Mouse (Mus musculus): ENCODE measurements around the gene Asic3. TPM values are rescaled to one million over a fixed set of nuclear protein-coding genes. Genes with fewer than 3 reads are reported as not detected.

Asic3 gene
- polyA plus RNA-seq, 1 experiment from 2014 or later, result not detected

DNA sequence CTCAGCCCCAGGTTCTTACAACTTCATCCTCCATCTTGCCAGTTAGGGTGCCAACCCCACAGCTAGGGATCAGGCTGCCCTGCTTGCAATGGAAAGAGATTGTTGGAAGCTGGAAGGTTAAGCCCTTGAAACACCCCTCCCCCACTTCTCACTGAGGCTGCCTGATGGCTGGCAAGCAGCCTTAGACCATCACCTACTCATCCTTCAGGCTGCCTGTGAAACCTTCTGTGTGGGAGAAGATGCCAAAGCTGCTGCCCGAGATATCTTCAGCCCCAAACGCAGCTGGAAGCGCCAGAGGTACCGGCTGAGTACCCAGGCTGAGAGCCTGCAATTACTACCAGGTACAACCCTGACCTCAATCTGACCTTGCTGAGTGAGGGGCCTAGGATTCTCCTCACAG, 33.7 kb upstream of the Asic3 start:
- Histone ChIP-seq H3K4me2 (no peak overlapping the region), H3K4me1 (peaks cover 15% of the 10 kb centered on the region), H3K27ac (no peak overlapping the region), H3K36me3 (ENCODE audit: poor library complexity, severe bottlenecking) (no peaks in the 10 kb centered on the region), H3K9me3 (replicated peaks) (no peaks in the 10 kb centered on the region), H3K9ac (no peak overlapping the region), H3K4me3 (no peak overlapping the region), H3K27me3 (0 out of 2 replicates have a peak, but pooled peaks cover 8% of the 10 kb centered on the region)
- WGBS, result 84% methylated on average over 4 of the region's 4 CpGs
- no peak for ATAC-seq

- WGBS, result 89% methylated on average over 4 of the region's 4 CpGs
These were observed 32.7 kb upstream of the Asic3 start for GRCm38 (mm10) chr5:24380499-24380898.

DNA sequence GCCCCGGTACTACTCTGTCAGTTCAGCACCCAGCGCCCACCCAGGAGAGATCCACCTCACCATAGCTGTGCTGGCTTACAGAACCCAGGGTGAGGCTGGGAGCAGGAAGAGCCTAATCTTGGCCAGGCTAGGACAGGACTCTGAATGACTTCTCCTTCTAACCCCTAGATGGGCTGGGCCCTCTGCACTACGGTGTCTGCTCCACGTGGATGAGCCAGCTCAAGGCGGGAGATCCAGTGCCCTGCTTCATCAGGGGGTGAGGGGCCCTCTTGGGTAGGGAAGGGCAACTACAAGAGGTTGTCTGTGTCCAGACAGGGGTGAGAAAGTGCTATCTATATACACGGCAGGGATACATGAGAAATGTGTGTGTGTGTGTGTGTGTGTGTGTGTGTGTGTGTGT, 31.7 kb upstream of the Asic3 start:
- Histone ChIP-seq H3K4me1 (peaks cover 11% of the 10 kb centered on the region), H3K9ac (no peak overlapping the region), H3K4me2 (no peak overlapping the region), H3K36me3 (ENCODE audit: poor library complexity, severe bottlenecking) (no peaks in the 10 kb centered on the region), H3K4me3 (no peak overlapping the region), H3K27me3 (peaks cover 23% of the 10 kb centered on the region), H3K27ac (no peak overlapping the region), H3K9me3 (replicated peaks) (no peaks in the 10 kb centered on the region)
- no peak for ATAC-seq
- whole genome bisulfite sequencing, result 76% methylated on average over 6 of the region's 6 CpGs

More at GRCm38 (mm10) chr5:24380499-24380898, 32.7 kb upstream of the Asic3 start:
- no peaks in the 10 kb centered on the region for H3K36me3 ChIP-seq (ENCODE audit: poor library complexity, severe bottlenecking)
- no peak overlapping the region for H3K4me2 ChIP-seq
- H3K4me1 ChIP-seq, result peaks cover 11% of the 10 kb centered on the region
- H3K4me3 ChIP-seq, result no peak overlapping the region
- H3K9me3 ChIP-seq (replicated peaks), result no peaks in the 10 kb centered on the region
- peaks cover 14% of the 10 kb centered on the region; the same call in 1 of the 2 replicates for H3K27me3 ChIP-seq
- ATAC-seq, result no peak
- H3K9ac ChIP-seq, result no peak overlapping the region
- no peak overlapping the region for H3K27ac ChIP-seq

- H3K4me3 ChIP-seq, result no peak overlapping the region
- no peaks in the 10 kb centered on the region for H3K9me3 ChIP-seq (replicated peaks)
- no peak overlapping the region for H3K9ac ChIP-seq
- no peaks in the 10 kb centered on the region for H3K36me3 ChIP-seq (ENCODE audit: poor library complexity, severe bottlenecking)
- no peak for ATAC-seq
- H3K27ac ChIP-seq, result no peak overlapping the region
- 52% methylated on average over 2 of the region's 2 CpGs for WGBS
- H3K27me3 ChIP-seq, result peaks cover 28% of the 10 kb centered on the region
- no peak overlapping the region for H3K4me2 ChIP-seq
- H3K4me1 ChIP-seq, result peaks cover 13% of the 10 kb centered on the region
These were observed 31.2 kb upstream of the Asic3 start for GRCm38 (mm10) chr5:24381988-24382387.

DNA sequence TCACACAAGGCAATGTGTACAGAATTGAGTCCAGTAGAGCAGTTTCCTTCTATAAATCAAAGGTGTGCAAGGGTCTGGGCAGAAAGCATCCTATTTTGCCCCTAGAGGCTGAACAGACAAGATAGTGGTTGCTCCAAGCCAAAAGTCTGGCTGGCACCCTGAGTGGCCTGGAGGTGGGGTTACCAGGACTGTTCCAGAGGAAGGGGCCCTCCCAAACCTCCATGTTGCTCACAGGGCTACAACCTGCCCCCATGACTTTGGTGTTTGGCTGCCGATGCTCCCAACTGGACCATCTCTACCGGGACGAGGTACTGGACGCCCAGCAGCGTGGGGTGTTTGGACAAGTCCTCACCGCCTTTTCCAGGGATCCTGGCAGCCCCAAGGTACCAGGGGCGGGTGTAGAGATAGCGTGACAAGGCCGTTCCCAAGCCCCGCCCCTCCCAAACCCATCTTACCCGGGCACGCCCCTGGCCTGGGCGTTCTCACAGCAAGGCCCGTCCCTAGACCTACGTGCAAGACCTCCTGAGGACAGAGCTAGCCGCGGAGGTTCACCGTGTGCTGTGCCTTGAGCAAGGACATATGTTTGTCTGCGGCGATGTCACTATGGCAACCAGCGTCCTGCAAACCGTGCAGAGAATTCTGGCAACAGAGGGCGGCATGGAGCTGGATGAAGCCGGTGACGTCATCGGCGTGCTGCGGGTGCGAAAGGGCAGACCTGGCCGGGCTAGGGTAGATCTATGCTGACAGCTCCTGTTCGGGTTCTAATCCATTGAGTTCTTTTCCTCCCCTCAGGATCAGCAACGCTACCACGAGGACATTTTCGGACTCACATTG, 29.9 kb upstream of the Asic3 start:
- H3K9ac ChIP-seq, result peak overlapping the region; percentile 61
- ATAC-seq, result peak; percentile 86
- peaks cover 25% of the 10 kb centered on the region for H3K4me1 ChIP-seq
- no peaks in the 10 kb centered on the region for H3K36me3 ChIP-seq (ENCODE audit: poor library complexity, severe bottlenecking)
- no peaks in the 10 kb centered on the region for H3K9me3 ChIP-seq (replicated peaks)
- peak overlapping the region; percentile 72 for H3K4me2 ChIP-seq
- under 1% methylated on average over 34 of the region's 34 CpGs for WGBS
- H3K27me3 ChIP-seq, result peaks cover 41% of the 10 kb centered on the region
- H3K27ac ChIP-seq, result no peak overlapping the region
- H3K4me3 ChIP-seq, result peak overlapping the region; percentile 49

GRCm38 (mm10) chr5:24384407-24384806, 28.8 kb upstream of the Asic3 start:
- no peak overlapping the region for H3K4me2 ChIP-seq
- ATAC-seq, result no peak
- WGBS, result 69% methylated on average over 6 of the region's 6 CpGs

GRCm38 (mm10) chr5:24385374-24385773, 27.8 kb upstream of the Asic3 start:
- H3K27me3 ChIP-seq, result peaks cover 54% of the 10 kb centered on the region
- H3K9me3 ChIP-seq (replicated peaks), result no peaks in the 10 kb centered on the region
- H3K9ac ChIP-seq, result no peak overlapping the region
- ATAC-seq, result no peak
- H3K4me1 ChIP-seq, result peaks cover 28% of the 10 kb centered on the region
- no peak overlapping the region for H3K4me3 ChIP-seq
- 93% methylated on average over 5 of the region's 5 CpGs for WGBS
- no peak overlapping the region for H3K27ac ChIP-seq
- no peak overlapping the region for H3K4me2 ChIP-seq
- no peaks in the 10 kb centered on the region for H3K36me3 ChIP-seq (ENCODE audit: poor library complexity, severe bottlenecking)

More at GRCm38 (mm10) chr5:24384407-24384806, 28.8 kb upstream of the Asic3 start:
- H3K9me3 ChIP-seq (replicated peaks), result no peaks in the 10 kb centered on the region
- no peak overlapping the region for H3K4me3 ChIP-seq
- peaks cover 50% of the 10 kb centered on the region for H3K27me3 ChIP-seq
- peaks cover 28% of the 10 kb centered on the region for H3K4me1 ChIP-seq
- H3K36me3 ChIP-seq (ENCODE audit: poor library complexity, severe bottlenecking), result no peaks in the 10 kb centered on the region
- H3K9ac ChIP-seq, result no peak overlapping the region
- no peak overlapping the region for H3K27ac ChIP-seq

DNA sequence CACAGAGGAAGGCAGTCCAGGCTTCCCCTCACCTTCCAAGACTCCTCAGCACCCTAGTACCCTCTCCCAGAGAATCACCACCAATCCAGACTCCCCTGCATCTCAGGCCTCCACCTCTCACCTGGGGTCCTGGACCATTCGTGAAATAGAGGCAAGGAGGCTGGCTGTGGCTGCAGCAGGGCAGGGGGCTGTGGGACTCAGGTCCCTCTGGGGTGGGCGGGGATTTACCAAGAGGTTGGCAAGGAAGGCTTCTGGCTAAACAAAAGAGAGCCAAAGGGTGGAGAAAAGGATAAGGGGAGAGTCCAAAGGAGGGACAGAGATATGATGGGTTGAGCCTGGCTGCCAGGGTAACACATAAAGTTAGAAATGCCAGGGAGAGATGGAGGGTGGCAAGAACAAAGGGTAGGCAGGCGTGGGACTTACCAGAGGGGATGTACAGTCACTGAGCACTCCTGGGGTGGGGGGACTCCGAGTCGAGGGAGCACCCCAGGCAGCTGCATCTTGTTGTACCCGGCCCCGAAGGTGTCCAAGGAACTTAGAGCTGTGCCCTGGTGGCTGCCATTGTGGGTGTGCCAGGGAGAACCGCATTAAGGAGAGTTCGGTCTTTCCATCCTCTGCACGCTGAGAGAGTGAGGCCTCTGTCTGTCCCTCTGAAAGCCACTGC, 27.2 kb upstream of the Asic3 start:
- Histone ChIP-seq H3K4me1 (peaks cover 28% of the 10 kb centered on the region), H3K4me2 (no peak overlapping the region), H3K27me3 (peaks cover 59% of the 10 kb centered on the region), H3K9ac (no peak overlapping the region), H3K4me3 (no peak overlapping the region), H3K36me3 (ENCODE audit: poor library complexity, severe bottlenecking) (no peaks in the 10 kb centered on the region), H3K27ac (no peak overlapping the region), H3K9me3 (replicated peaks) (no peaks in the 10 kb centered on the region)
- WGBS, result 78% methylated on average over 10 of the region's 10 CpGs
- no peak for ATAC-seq

DNA sequence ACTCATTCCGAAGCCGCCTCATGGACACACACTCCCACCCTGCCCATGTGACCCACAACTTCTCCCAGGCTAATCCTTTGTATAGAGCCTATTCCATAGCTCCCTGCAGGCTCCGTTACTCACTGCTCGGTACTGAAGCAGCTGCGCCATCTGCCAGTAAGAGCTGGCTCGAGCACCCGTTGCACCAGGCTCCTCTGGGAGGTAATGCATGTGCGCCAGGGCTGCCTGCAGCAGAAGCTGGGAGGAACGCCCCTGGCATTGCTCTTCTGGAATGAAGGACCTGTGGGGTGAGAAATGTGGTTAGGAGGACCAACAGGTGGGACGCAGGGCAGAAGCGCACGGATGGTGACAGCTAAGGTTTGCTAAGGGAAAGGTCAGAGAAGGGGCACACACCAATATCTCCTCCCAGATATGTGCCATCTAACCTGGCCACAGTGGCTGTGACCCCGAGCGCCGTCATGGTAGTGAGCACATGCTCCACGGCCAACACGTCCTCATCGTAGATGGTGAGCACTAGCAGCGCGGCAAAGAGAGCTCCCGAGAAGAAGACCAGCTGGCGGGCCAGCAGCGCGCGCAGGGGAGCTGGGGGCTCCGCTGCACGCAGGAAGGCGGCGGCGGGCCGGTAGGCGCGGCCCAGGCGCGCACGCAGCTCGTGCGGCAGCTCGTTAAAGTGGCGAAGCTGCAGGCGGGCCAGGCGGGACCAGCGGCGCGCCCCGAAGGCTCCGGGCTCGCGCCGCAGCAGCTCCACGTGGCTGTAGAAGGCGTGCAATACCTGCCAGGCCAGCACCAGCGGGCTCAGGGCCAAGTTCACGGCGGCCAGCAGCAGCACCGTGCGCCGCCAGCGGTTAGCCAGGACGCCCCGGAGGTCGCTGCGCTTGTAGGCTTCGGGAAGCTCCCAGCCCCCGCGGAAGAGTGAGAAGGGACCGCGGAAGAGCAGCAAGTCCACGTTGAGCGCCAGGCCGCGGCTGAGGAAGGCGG, 25.6 kb upstream of the Asic3 start:
- Histone ChIP-seq H3K9ac (peak overlapping the region; percentile 59), H3K9me3 (replicated peaks) (no peaks in the 10 kb centered on the region), H3K4me1 (peaks cover 28% of the 10 kb centered on the region), H3K4me2 (peak overlapping the region; percentile 95), H3K4me3 (peak overlapping the region; percentile 45), H3K27me3 (peaks cover 65% of the 10 kb centered on the region), H3K36me3 (ENCODE audit: poor library complexity, severe bottlenecking) (no peaks in the 10 kb centered on the region), H3K27ac (no peak overlapping the region)
- peak; percentile 70 for ATAC-seq
- under 1% methylated on average over 68 of the region's 73 CpGs for WGBS

DNA sequence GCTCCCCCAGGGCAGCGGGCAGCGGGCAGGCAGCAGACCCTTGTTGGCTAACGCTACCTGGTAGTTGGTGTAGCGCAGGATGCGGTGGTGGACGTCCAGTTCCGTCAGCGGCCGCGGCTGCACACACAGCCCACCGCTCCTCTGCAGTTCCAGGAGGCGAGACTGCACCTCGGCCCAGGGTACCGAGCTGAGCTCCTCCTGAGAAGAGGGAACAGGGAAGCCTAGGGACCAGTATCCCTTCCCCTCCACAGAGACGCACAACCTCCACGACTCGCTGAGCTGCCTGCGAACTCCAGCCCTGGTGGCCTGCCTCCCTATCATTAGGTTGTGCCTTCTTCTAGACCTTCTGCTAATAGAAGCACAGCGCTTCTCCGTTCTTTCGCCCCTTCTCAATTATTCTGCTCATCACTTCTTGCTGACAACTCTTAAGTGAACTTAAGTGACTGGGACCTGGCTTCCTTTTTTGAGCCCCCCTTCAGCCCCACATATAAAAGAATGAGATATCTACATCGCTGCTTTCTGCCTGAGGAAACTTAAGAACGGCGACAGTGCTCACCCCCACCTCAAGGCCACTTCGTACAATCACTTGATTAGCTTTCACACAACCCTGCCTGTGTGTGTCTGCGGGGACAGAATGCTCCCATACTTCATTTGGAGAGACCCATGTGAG, 24.8 kb upstream of the Asic3 start:
- H3K27me3 ChIP-seq, result peaks cover 65% of the 10 kb centered on the region
- H3K27ac ChIP-seq, result no peak overlapping the region
- H3K9me3 ChIP-seq (replicated peaks), result no peaks in the 10 kb centered on the region
- H3K4me1 ChIP-seq, result peaks cover 22% of the 10 kb centered on the region
- ATAC-seq, result no peak
- peak overlapping the region; percentile 95 for H3K4me2 ChIP-seq
- WGBS, result 22% methylated on average over 26 of the region's 26 CpGs
- H3K9ac ChIP-seq, result peak overlapping the region; percentile 59
- H3K36me3 ChIP-seq (ENCODE audit: poor library complexity, severe bottlenecking), result no peaks in the 10 kb centered on the region
- peak overlapping the region; percentile 45 for H3K4me3 ChIP-seq

GRCm38 (mm10) chr5:24389011-24389657, 24.1 kb upstream of the Asic3 start:
- WGBS, result 53% methylated on average over 7 of the region's 7 CpGs

More at GRCm38 (mm10) chr5:24389011-24389657, 24.1 kb upstream of the Asic3 start:
- Histone ChIP-seq H3K4me1 (peaks cover 17% of the 10 kb centered on the region), H3K27me3 (peaks cover 65% of the 10 kb centered on the region), H3K9ac (0 out of 2 replicates have a peak overlapping the region, but pooled peaks have one; percentile 23), H3K4me3 (no peak overlapping the region), H3K4me2 (no peak overlapping the region), H3K27ac (no peak overlapping the region), H3K9me3 (replicated peaks) (no peaks in the 10 kb centered on the region), H3K36me3 (ENCODE audit: poor library complexity, severe bottlenecking) (no peaks in the 10 kb centered on the region)
- ATAC-seq, result no peak

All from forebrain, embryonic 13.5 days (tissue).